Comparison of ENCODE assay signal across 8 mouse cellular contexts in the genomic region with DNA sequence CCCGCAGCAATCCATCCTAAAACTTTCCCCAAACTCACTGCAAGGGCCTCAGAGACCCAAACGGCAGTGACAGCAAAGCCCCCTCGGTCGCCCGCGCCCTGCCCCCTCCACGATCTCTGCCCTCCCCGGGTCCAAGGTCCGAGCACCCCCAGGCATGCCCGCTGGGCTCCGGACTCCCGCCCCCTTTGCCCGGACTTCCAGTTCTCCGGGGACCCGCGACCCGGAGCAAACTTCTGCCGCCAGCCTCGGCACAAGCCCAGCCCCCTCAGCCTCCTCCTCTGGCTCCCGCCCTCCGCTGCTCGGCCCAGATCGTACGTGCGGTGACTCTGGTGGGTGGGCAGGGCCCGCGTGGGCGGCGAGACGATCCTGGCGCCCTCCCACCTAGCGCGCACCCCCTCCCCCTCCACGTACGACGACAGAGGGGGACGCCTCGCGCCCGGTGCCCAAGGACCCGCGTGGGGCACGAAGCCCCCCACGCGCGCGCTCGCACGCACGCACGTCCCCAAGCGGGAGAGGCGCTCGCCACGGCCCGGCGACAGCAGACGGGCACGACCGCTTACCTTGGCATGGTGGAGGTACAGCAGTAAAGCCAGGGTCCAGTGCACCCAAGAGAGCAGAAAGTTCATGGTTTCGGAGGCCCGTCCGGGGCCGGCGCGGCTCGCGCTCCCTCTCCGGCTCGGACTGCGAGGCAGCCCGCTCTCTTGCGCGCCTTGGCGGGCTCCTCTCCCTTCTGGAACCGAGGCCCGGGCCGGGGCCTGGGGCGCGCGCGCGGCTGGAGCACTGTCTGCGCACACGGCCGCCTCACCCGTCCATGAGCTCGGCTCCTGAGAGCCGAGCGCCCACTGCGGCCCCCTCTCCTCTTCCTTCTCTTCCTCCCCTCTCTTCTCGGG. TPM values are rescaled to one million over a fixed set of nuclear protein-coding genes. Genes with fewer than 3 reads are reported as not detected.
DNase-seq lines count a peak whose midpoint lies in the region; ATAC-seq and TF ChIP-seq lines count a peak whose summit lies in the region.

No protein-coding gene starts in this region.

- WGBS in hindbrain, postnatal 0 days = under 1% methylated on average over 76 of the region's 92 CpGs

- ATAC-seq in hindbrain, postnatal 0 days = peak; percentile 66
- no peak for ATAC-seq in activated CD4-positive, CD25-positive, alpha-beta regulatory T cell, adult 4 months

- peak overlapping the region; percentile 70 for H3K9ac ChIP-seq in hindbrain, postnatal 0 days (replicated peaks; ENCODE audit: low read length)

- peaks cover 34% of the 10 kb centered on the region for H3K4me1 ChIP-seq in hindbrain, postnatal 0 days (ENCODE audit: insufficient read depth, low read length)

- peak overlapping the region; percentile 66 for H3K4me2 ChIP-seq in hindbrain, postnatal 0 days (ENCODE audit: low read depth, low read length)

- H3K27ac ChIP-seq in gastrocnemius, adult 2 months = peak overlapping the region; percentile 99
- H3K27ac ChIP-seq in hindbrain, postnatal 0 days = peak overlapping the region; percentile 90

- no peaks in the 10 kb centered on the region for H3K36me3 ChIP-seq in hindbrain, postnatal 0 days (ENCODE audit: insufficient read depth, low read length)

- intact Hi-C loops in gastrocnemius, adult 2 months (cut with DNase I) = loop anchor here (10.0 kb wide), 1 partner anchor 436 kb away; a partner anchor contains a TSS
- intact Hi-C loops in left cerebral cortex, postnatal 14 days (cut with DNase I) = loop anchor here (5.0 kb wide), 2 partner anchors 101 to 224 kb away; no protein-coding TSS in a partner anchor

- peak overlapping the region; percentile 83 for H3K4me3 ChIP-seq in gastrocnemius, adult 2 months
- H3K4me3 ChIP-seq in hindbrain, postnatal 0 days (ENCODE audit: low read length) = peak overlapping the region; percentile 67

- no peak for TF ChIP-seq CTCF in gastrocnemius, adult 2 months (IDR thresholded peaks at IDR 0.05)
- TF ChIP-seq CTCF in hindbrain, postnatal 0 days (IDR thresholded peaks at IDR 0.05; ENCODE audit: low read depth) = no peak

- H3K27me3 ChIP-seq in hindbrain, postnatal 0 days (ENCODE audit: insufficient read depth, low read length) = no peaks in the 10 kb centered on the region

- H3K9me3 ChIP-seq in hindbrain, postnatal 0 days (ENCODE audit: low read length) = no peaks in the 10 kb centered on the region

- DNase-seq in ZHBTc4 (ENCODE audit: low read depth, low spot score) = peak; percentile 72
- peak; percentile 74 to 76 for DNase-seq in cerebellum, postnatal 14 days
- peak; percentile 88 for DNase-seq in gastrocnemius, adult 2 months
- DNase-seq in hindbrain, postnatal 0 days (ENCODE audit: low spot score) = peak; percentile 80
- DNase-seq in left cerebral cortex, postnatal 14 days (ENCODE audit: low spot score in 2 of 2) = peak; percentile 40 to 65
- DNase-seq in mesoderm, embryonic 11.5 days (ENCODE audit: low read depth, low spot score) = peak; percentile 68
- DNase-seq in right cerebral cortex, postnatal 4 days = peak; percentile 71

RNA-seq across cellular contexts. Expression of a gene that starts 1.2 kb away (rescaled TPM):
- total RNA-seq in gastrocnemius, adult 2 months (2021) = 100 to 1,000 TPM; 135 to 219 TPM
- 89.5 and 89.6 TPM in 2 replicates for total RNA-seq in hindbrain, postnatal 0 days (2014; rRNA removed)
- polyA plus RNA-seq in hindbrain, postnatal 0 days (2015; fragmentation: Nextera tagmentation; extraction: Ambion mirVana) = 4.1 and 4.8 TPM in 2 replicates
- 10 to 100 TPM; 88.1 to 94.7 TPM for total RNA-seq in left cerebral cortex, postnatal 14 days (2021)
- polyA plus RNA-seq in activated CD4-positive, CD25-positive, alpha-beta regulatory T cell, adult 4 months (2017; shearing (Covaris generic)) = not detected
